Mouse (Mus musculus): Measurements from ENCODE around the gene Atp13a2.

Atp13a2 gene

DNA sequence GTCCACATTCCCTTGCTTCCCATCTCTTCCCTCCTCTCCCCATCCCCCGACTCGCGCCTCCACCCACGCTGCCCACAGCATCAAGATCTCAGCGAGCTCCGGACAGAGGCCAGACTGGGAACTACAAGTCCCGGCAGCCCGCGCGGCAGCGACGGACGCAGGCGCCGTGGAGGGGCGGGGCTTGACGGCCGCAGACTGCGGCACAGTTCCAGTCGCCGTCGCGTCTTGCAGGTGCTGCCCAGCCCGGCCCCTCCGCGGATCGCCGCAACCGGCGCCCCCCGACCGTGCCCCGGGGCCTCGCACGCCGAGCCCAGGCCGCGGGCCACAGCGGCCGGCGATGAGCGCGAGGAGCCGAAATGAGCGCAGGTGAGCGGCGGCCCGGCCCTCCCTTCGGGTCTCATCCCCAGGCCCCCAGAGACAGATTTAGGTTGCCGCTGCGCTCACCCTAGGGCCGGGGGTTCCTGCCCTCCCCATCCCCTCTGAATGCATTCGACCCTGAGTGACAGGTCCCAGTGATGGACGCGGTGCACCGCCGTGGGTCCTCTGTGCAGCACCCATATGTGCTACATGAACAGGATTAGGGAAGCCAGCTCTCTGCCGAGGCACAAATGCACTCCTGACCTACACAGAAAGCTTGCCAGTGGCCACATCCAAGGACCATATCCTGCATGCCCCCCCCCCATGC is at the start of gene Atp13a2:
Atp13a2 (plus strand) TSS at position 163 of the 685 bp plus-strand sequence.
- peak; percentile 90 for DNase-seq (ENCODE audit: low read depth)

DNA sequence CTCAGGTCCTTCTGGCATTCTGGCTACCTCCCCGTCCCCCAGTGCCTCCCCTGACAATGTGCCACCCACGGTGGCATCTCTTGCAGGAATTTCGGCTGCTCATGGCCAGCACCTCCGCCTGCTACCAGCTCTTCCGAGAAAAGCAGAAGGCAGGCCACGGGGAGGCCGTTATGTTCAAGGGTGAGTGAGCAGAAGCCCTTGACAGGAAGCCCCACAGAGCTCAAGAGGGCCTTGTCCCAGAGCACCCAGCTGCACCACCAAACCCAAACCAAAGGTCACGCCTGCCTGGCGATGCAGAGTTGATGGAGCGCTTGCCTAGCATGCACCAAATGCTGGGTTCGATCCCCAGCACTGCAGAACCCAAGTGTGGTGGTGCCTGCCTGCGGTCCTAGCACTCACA is 42.3 kb upstream of the Atp13a2 start:
- DNase-seq (ENCODE audit: low read depth): no peak

DNA sequence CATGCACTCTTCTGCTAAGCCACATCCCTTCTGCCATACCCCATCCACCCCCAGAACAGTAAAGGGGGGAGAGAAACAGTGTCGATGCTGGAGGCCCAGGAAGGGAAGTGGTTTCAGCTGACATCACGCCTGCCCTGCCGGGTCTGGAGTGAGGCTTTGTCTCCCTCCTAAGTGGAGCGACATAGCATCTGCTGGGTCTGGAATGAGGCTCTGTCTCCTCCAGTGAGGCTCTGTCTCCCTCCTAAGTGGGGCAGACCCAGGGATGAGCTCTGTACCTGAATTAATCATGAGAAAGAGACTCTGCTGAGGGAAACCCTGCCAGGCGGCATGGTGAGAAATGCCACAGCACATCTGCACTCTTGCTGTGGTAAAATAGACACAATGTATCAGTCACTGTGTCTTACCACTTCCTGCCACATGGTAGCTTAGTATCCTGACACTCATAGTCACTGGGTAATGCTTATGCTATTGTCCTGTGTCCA is 41.7 kb upstream of the Atp13a2 start:
- peak; percentile 91 for DNase-seq (ENCODE audit: low read depth)

DNA sequence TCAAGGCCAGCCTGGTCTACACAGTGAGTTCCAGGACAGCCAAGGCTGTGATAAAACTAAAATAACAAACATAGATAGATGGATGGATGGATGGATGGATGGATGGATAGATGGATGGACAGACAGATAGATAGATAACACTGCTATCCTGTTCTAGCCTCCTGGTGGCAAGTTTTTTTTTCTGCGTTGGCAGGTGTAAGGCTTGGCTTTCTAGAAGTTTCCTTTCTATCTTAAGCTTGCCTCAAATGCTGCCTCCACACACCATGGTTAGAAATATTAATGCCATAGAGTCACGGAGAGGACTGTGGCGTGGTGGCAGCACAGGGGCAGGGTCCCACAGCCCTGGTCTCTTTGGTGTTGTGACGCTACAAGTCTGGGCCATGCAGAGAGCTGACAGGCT is 41.1 kb upstream of the Atp13a2 start:
- no peak for DNase-seq (ENCODE audit: low read depth)

DNA sequence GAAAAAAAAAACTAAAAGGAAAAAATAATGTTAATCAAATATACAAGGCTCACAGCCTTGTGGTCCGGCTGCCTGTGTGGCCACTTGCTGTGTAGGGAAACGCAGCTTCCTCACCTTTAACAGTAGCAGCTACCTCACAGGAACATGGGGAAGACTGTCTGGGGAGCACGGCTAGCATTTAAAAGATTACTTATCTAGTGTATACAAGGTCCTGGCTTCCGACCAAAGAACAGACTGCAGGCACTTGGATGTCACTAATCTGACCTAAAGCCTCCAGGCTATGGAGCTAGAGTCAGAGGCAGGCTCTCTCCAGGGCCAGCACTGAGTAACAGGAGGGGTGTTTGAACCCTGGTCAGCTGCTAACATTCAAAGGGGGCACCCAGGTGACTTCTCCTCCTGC is 40.6 kb upstream of the Atp13a2 start:
- DNase-seq (ENCODE audit: low read depth): peak; percentile 47

DNA sequence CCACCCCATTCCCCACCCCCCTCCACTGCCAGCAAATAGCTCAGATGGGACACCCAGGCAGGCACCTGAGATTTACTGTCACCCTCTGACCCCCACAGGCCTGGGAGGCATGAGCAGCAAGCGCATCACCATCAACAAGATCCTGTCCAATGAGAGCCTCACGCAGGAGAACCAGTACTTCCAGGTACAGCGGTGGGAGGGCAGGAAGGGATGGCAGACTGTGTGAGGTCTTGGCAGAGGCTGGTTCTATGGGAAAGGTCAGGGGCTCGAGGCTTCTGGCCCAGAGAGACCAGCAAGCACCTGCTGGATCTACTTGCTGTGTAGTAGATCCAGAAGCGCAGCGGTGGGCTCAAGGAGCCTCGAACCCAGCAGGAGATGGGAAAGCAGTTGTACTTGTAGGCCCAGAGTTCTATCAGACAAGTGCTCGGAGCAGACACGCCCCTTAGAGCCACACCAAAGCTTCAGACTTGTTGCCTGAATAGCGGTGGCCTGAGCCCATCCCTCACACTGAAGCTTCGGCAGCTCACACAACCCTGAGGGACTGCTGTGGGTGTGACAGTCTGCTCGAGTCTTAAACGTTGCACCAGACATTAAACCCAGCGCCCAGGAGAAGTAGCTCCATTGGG is 40.0 kb upstream of the Atp13a2 start:
- peak; percentile 51 for DNase-seq (ENCODE audit: low read depth)

DNA sequence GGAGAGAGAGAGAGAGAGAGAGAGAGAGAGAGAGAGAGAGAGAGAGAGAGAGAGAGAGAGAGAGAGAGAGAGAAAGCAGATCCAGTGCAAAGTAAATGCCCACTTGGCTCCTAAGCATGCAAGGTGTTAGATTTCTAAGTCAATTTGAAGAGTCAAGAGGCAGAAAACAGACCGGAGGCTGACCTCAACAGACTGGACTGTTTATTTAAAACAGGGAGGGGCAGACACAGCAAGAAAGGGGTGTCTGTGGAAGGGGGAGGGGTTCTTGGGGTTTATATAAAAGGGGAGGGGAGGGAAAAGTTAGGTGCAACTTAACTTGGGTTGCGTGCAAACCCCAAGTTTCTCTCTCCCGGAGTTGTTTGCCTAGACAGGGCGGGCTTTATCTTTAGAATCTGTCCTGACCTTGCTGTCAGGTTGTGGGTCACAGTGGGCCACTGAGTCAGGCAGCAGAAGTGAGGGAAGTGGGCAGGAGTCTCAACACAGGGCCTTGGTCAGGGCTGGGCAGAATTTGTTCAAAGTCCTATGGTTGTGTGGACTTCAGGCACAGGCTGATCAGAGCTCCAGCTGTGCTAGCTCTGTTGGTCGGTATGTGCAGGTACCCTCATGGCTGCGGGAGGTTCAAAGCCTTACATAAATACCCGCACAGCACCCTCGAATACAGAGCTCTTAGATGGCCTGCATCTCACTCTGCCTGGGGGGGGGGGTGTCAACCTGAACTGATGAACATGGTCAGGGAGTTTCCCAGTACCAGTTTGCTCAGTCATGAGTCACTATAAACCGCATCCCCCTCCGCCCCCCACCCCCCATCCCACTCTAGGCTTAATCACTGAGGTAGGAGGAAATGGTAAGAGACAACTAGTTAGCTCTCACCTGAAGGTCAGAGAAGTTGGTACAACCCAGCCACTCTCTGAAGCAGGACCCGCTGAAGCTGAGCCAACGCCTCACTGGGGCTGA is 38.9 kb upstream of the Atp13a2 start:
- DNase-seq (ENCODE audit: low read depth): peak; percentile 93

DNA sequence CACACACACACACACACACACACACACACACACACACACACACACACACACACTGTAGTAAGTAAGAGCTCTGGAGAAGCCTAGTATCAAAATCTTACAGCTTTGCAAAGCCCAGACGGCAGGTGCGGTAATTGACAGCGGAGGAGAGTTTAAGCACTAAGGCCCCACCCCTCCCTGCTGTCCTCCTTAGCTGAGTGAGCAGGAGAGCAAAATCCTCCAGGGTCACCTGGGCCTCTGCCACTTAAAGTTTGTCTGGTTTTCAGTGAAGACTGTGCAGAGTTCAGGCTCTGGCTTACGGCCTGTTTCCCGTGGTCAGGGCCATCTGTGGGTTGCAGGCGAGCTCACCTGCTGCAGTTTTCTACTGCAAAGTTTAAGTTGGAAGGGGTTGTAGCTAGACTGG is 38.2 kb upstream of the Atp13a2 start:
- peak; percentile 75 for DNase-seq (ENCODE audit: low read depth)

DNA sequence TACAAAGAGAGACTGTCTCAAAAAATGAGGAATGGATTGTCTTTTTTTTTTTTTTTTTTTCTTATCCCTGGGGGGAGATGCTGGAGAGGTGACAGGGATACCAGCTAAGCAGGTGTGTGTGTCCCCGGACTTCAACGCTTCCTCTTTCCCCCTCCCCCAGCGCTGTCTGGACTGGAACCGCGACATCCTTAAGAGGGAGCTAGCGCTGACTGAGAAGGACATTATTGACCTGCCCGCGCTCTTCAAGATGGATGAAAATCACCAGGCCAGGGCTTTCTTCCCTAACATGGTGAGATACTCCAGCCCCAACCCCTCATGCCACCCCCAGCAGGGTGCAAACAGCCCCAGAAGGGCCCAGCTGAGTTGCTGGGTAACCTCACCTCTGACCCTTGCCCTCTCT is 37.6 kb upstream of the Atp13a2 start:
- peak; percentile 59 for DNase-seq (ENCODE audit: low read depth)

DNA sequence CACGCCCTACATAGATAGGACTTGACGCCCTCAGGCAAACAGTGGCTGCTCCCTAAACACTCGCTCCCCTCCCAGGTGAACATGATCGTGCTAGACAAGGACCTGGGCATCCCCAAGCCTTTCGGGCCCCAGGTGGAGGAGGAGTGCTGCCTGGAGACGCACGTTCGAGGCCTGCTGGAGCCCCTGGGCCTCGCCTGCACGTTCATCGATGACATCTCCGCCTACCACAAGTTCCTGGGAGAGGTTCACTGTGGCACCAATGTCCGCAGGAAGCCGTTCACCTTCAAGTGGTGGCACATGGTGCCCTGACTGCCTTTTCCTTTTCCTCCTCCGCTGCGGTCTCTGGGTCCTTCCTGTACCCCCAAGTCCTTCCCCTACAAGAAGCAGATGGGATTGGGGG is 37.1 kb upstream of the Atp13a2 start:
- peak; percentile 74 for DNase-seq (ENCODE audit: low read depth)

DNA sequence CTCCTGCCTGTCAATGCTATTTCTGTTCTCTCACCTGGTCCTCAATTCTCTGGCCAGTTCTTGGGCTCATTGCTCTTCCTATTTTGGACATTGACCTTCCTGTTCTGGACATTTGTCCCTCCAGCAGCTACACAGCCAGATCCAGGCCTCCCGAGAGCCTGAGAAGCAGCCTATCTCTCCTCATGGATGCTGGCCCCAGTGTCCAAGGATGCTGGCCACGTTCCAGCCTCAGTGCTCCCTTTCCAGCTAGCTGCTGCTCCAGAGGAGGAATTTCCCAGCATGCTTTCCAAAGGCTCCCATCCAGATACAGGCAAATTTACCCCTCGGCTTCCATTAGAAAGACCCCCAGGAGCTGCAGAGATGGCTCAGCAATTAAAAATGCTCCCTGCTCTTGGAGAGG is 36.1 kb upstream of the Atp13a2 start:
- DNase-seq (ENCODE audit: low read depth): no peak

DNA sequence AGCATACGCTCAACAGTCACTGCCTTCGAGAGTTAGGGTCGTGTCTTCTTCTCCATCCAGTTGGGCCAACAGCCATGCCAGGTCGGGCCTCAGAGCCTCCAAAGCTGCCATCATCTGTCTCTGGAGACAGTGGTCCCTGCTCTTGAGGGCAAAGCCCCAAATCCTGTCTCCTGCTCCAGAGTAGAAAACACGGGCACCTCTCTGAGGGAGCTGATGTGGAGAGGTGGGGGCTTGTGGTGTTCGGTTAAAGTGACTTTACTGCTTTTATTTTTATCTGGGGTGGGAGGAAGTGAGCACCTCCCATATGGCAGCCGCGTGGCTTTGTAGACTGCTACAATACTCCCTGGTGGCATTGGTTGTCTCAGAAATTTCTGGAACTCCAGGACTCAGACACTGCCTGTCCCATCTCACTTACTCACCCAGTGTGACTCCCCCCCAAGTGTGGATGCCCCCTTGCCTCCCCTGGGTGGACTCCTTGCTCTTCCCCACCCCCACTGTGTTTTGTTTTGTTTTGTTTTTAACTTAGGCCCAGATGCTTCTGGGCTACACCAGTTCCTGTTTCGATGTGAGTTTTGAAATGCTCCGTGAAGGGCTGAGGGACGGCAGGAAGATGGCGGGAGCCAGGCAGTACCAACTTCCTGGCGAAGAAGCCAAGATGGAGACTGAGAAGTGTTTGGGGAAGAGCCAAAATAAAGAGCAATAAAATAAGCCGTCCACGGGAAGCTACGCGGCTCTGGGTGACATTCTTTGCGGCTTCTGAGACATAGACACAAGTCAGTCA is 34.6 kb upstream of the Atp13a2 start:
- DNase-seq (ENCODE audit: low read depth): peak; percentile 82

DNA sequence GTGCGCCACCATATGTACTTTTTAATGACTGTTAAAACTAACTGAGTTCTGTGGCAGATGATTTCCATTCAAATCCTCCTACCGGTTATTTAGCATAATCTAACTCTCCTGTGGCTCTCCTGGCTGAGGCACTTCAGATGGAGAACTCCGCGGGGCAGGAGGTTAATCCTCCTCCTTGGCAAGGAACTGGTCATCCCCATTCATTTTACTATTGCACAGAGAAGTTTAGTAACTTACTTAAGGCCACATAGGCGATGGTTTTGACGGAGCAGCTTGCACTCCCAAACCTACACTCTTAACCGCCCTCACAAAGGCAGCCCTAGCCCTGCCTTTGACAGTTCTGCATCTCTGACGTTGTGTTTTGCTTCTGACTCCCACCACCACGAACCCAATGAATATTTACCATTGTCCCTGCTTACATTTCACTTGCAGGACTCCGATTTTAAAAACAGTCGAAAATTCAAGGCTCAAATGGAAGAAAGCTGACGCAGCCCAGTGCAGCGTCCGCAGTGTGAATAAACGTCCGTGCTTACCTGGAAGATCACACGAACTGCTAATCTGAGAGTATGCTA is 29.5 kb upstream of the Atp13a2 start:
- DNase-seq (ENCODE audit: low read depth): no peak

DNA sequence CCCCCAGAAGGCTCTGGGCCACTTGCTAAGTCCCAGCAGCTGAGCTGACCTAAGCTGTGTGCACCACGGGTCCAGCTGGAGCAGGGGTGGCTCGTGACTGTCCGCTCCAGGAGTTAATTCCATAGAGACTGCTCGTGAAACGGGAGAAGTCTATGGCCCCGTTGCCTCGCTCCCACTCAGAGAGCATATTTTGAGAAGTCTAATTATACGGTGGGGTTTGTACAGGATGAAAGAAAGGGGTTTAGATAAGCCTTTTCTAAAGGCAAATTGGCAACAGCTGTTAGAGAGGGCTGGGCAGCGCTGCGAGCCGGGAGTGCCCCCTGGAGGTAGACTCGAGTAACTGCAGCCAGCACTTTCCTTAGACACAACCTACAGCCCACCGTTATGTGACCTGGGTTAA is 28.9 kb upstream of the Atp13a2 start:
- DNase-seq (ENCODE audit: low read depth): peak; percentile 87

DNA sequence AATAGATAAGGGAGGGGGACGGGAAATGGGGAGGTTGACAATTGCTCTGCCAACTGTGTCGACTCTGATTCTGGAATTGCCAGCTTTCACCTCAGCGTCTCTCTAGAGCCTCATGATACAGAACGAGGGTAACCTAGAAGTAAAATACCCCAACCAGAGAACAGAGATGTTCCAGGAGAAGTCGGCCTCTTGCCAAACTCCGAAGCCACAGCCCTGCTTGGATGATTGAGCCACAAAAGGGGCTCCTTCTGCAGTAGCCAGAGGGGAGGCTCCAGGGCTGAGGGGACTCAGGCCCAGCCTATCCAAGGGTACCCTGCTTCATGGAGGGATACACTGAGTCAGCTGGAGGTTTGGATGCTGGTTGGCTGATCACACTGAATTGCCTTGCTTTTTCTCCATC is 28.4 kb upstream of the Atp13a2 start:
- no peak for DNase-seq (ENCODE audit: low read depth)

DNA sequence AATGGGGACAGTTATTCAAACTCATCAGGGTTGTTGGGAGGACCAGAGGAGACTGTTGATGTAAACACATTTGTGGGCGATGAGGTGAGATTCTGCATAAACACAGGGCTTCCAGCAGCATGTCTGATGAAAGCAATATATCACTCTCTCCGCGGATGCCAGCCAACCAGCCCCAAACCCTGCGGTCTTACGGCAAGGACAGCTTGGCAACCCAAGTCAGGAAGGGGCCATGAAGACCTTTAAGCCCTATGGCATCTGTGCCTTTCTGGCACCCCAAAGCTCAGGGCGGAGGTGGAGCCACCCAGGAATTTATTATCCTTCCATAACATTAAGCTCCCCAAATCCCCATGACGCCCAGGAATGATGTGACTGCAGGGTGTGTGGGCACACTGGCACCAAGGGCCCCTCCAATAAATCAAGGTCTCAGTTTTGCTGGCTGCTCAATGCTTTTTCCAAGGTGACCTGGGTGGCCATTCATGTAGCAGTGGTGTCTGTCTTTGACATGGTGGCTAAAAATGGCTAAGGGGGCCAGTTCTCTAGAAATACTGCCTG is 27.5 kb upstream of the Atp13a2 start:
- DNase-seq (ENCODE audit: low read depth): no peak

DNA sequence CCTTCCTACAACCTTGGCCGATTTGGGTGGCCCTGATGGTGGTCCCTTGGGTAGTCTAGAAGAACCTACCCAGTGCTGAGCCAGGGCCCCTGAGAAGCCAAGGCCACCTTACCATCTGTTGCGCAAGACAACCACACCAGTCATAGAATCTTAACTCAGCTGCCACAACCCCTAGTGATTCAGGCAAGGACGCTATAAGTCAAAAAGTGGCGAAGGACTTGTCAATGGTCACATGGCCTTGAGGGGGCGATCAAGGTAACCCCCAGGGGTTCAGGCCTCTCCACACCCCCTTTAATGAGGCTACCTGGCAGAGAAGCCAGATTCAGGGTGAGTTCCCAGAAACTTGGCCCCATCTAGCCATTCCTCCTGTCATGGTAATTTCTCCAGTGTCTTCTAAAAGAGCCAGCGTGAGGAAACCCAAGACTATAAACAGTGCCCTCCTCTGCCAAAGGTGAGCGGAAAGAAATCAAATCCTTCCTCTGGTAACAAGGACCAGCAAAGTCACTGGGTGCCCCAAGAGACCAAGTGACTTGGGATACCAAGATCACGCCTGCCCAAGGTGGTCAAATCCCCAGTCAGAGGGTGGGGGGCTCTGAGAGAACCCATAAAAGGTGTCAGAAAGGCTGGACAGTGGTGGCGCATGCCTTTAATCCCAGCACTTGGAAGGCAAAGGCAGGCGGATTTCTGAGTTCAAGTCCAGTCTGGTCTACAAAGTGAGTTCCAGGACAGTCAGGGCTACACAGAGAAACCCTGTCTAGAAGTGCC is 26.8 kb upstream of the Atp13a2 start:
- peak; percentile 24 for DNase-seq (ENCODE audit: low read depth)

DNA sequence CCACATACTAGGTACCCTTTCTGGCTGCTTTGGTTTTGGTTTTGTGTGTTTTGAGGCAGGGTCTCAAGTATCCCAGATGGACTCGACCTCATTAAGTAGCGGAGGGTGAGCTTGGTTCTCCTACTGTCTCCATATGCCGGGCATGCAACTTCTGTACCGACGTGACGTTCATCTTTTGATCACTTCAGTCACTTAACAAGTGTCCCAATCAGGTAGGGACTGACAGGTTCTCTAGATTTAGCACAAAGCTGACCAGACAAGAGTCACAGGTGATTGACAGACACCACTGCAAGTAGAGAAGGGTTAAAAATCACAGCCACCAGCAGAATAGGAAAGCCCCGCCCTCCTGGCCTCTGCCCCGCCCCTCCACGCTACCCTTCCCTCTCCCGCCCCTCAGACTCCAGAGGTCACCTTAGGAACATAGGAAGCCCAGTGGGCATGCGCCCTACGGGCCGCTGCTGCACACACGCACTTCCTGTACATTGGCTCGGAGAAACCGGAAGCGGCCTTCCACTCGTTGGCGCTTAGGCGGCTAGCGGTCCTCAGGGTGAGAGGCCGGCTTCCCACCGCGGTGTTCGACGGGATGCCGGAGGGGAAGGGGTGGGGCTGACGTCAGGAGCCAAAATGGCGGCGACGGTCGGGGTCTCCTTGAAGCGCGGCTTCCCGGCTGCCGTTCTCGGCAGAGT is 25.7 kb upstream of the Atp13a2 start, which contains the start of gene Sdhb:
Sdhb (plus strand) TSS at position 423 of the 686 bp plus-strand sequence.
- peak; percentile 97 for DNase-seq (ENCODE audit: low read depth)

DNA sequence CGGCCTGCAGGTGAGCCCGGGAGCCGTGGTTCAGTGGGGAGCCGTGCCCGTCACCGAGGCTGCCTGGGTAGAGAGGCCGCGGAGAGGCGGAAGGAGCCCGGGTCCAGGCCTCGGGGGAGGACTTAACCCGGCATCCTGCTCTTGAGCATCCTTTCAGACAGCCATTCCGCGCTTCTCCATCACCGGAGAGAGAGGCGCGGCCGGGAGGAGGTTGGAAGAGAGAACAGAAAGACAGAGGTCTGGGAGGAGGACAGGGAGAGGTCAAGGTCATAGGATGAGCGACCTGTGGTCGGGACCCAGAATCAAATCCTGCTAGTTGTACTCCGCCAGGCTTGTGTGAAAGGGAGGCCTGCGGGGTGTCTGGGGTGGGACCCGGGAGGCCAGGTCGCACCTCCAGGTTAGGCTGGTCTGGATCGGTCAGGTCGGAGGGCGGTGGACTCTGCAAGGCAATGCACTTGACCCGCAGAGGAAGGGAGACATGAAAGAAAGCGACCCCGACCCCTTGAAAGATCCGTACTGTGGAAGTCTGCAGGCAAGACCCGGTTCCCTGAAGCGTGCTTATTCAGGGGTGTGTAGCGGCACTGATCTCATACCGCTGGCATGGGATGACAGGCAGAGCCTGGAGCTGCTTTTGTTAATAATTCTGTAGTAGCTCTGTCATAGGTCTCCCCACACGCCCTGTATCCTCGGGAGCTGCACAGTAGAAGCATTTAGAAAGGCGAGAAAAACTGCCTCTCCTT is 25.0 kb upstream of the Atp13a2 start:
- no peak for DNase-seq (ENCODE audit: low read depth)

Data from induced T-regulatory cell, adult 2 months (primary cell).